Mouse (Mus musculus): Measurements from ENCODE around the gene Ifrd2. TPM values are rescaled to one million over a fixed set of nuclear protein-coding genes. Genes with fewer than 3 reads are reported as not detected.

The Ifrd2 gene
- total RNA-seq, 2 experiments from 2014 or later: 31.8 to 35.2 TPM

DNA sequence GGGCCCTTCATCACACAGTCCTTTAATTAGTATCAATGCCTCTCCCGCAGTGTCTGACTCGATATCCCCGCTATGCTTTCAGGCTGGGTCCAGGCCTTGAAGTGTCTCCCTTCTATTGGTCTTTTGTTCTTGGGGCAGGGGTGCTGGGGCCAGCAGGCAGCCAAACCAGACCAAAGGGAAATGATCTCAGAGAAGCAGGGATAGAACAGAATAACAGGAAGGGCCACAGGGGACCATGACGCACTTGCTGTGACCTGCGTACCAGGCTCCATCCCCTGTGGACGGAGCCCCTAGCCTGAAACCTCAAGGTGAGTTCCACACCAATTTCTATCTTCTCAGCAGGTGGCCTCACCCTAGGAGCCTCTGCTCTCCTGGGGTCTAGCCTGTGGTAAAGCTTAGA is 30.7 kb downstream of the Ifrd2 start:
- no peak for DNase-seq (ENCODE audit: low spot score in 2 of 2)

DNA sequence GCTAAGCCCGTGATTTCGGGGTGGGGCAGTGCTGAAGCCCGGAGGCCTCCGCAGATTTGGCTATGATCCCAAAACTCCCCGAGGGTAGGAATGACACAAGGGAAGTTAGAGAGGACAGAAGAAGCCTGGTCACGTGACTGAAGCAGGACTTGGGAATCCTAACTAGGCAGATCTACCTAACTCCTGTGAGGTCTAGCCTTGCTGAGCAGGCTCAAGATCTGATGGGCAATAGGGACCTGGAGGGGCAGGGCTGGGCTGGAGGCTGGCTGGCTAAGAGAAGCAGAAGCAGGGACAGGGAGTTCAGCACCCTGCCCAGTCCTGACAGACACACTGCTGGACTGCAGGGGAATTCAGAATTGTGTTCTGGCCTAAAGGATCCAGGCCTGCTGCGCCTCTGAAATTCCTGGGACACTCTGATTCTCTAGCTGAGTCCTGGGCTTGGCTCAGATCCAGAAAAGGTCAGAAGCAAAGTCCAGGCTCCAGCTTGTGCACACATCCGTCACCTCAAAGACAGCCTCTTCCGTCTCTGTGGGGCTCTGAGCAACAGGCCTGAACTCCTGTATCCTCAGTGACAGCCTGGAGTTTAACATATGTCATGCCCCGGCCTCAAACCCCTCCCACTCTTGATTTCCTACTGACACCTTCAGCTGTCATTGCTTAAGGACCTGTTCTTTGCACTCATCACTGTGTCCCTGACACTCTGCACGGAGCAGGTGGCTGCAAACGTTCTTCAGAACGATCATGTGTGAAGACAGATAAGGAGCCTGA is 31.5 kb downstream of the Ifrd2 start:
- no peak for DNase-seq (ENCODE audit: low spot score in 2 of 2)

DNA sequence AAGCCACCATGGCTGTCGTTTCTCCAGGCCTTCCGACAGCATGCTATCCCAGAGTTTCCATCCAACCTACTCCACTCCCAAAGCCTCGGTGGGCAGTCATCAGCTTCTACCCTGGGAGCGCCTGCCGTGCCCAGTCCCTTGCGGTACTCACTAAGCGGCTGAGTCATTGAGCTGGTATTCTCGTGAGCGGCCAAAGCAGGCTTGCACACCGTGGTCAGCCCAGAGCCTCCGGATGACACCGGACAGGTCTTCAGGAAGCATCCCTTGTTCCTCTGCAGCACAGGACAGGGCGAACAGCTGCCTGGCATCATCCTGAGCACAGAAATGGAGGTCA is 32.1 kb downstream of the Ifrd2 start:
- DNase-seq (ENCODE audit: low spot score in 2 of 2): no peak

DNA sequence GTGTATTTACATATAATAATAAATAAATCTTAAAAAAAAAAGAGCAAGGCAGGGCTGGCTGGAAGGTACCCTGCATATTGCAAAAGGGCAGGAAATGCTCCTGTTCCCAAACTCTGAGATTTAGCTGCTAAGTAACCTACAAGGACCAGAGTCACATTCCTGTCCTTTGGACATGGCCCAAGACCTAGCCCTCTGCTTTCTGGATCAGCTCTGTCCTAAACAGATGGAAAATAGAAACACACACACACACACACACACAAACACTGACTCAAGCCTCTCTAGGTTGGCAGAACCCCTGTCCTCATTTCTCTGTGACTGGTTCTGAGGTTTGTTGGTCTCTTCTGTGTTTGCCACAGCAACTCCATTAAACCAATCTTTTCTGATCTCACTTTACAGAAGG is 33.5 kb downstream of the Ifrd2 start:
- DNase-seq (ENCODE audit: low spot score in 2 of 2): no peak

DNA sequence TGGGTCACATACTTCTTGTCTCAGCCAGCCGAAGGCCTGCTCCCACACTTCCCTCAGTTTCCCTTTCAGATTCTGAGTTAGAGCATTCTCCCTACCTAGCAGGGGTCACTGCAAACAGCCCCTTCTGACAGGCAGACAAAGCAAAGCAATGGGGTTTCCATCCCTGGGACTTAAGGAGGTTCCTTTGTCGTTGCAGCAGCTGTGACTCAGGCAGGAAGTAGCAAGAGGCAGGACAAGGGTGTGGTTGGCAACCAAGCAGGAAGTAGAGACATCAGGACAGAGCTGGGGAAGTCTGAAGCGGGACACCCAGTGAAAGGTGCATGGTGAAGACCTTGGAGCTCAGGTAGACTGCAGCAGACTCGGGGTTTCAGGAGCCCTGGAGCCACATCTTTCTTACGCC is 37.1 kb downstream of the Ifrd2 start:
- DNase-seq (ENCODE audit: low spot score in 2 of 2): no peak

DNA sequence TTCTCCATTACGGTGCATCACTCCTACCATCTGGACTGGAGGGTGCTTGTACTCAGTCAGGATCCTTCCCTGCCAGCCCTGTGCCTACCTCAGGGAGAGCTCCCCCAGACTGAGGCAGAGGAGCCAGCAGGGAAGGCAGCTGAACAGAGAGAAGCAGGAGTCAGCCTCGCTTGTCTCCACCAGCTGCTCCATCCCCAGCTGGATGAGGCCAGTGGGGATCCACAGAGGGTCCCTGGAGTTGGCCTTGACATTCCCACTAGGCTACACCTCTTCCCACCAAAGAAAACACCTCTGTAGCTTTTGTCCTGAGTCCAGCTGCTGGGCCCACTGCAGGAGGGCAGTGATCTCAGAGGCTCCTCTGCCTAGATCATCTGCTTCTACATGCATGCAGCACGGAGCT is 37.5 kb downstream of the Ifrd2 start:
- DNase-seq (ENCODE audit: low spot score in 2 of 2): no peak

DNA sequence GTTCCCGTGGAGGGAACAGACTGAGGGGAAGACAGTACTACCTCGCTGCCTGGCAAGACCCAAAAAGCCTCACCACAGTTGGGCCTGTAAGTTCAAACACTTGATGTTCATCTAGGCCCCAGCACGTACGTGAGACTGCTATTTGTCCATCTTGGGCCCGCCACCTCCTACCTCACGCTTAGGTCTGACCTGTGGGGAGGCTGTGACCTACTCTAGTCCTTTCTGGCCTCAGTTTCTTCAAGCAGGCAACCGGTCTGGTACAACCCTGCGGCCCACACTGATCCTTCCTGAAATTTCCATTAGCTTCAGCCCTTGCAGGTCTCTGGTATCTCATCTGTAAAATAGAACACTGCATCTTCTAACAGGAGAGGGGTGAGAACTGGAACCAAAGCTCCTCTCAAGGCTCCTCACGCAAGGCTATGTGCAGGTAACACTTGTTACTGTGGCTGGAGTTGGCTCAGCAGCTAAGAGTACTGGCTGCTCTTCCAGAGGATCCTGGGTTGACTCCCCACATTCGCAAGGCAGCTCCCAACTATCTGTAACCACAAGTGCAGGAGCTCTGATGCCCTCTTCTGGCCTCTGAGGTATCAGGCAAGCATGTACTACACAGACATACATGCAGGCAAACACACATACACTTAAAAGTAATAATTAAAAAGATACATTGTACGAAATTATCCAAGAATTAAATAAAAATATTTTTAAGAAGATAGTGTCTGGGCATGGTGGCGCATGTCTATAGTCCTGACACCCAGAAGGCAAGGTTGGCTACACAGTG is 38.1 kb downstream of the Ifrd2 start:
- no peak for DNase-seq (ENCODE audit: low spot score in 2 of 2)

DNA sequence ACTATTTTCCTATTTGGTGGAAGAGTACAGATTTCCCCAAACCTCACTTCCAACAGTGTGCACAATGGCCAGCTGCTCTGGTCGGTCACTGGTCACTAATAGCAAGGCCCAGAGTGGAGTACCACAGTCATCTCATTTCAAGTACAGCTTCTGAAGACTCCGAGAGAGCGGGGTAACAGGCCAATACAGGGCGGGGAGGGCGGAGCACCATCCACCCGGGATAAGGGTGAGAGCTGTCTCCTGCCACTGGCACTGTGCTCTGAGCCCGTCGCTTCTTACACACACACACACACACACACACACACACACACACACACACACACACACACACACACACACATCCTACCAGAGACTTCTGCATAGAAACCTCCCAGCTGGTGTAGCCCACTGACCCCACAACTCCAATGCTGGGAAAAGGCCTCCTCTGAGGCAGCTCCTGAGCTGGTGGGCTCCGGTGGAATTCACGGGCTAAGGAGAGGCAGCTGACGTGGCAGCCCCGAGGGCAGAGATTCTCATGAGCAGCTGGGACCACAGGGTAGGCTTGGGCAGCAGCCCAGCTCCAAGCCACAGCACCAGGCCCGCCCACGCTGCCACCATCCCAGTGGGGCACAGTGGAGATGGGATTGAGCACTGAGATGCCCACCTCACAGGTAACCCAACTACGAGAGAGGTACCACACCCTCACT is 38.9 kb downstream of the Ifrd2 start:
- peak in 1 of 2 experiments; percentile 59 for DNase-seq (ENCODE audit: low spot score in 2 of 2)

DNA sequence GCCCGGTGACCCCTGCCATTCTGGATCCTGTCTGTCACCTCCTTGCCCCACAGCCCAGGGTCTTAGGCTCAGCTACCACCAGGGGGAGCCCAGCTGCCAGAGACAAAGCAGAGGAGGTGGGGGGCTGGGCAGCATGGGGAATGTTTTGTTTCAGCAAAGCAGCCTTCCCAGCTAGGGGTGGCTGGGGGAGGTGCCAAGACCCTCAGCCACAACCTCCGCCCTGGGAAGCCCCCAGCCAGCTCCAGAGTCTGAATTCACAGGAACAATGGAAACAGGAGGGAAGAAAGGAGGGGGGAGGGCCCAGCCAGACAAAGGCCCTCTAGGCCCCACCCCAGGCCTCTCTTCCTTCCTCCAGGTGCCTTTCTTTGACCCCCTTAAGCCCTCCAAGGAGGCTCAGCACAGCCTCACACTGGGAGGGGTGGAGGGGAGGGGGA is 39.4 kb downstream of the Ifrd2 start:
- DNase-seq (ENCODE audit: low spot score in 2 of 2): peak; percentile 78 to 90

DNA sequence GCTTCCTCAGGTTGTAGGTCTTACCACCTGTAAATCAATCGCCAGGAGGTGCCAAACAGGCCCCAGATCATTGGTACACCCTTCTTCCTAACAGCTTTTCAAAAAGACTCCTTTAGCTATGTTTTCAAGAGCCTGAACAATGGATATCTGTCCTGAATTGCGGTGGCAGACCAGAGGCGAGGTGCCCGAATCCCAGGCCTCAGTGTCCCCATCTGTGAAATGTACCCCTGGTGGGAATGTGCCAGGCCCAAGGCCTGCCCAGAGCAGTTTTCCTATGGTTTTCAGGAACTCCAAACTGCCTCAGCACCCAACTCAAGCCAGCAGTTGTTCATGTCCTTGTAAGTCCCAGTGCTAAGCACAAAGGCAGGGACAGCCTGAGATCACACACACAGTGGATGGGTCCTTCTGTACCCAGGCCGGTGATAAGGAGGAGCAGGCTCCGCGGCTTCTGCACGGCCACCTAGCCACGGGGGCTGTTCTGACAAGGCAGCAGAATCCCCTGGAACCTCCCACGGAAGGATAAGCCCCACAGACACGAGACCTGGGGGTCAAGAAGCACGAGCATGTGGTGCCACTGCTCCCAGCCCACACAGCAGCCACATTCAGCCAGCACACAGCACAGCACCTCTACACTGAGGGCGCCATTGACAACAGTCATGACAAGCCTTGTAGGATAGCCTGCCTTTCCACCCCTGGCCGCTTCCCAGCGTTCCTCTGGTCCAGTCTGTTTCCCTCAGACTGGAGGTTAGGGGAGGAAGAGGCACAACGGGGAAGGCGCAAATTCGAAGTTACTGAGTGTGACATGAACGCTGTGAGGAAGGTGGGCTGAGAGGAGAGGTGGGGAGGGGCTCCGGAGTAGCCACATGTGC is 40.2 kb downstream of the Ifrd2 start:
- no peak for DNase-seq (ENCODE audit: low spot score in 2 of 2)

DNA sequence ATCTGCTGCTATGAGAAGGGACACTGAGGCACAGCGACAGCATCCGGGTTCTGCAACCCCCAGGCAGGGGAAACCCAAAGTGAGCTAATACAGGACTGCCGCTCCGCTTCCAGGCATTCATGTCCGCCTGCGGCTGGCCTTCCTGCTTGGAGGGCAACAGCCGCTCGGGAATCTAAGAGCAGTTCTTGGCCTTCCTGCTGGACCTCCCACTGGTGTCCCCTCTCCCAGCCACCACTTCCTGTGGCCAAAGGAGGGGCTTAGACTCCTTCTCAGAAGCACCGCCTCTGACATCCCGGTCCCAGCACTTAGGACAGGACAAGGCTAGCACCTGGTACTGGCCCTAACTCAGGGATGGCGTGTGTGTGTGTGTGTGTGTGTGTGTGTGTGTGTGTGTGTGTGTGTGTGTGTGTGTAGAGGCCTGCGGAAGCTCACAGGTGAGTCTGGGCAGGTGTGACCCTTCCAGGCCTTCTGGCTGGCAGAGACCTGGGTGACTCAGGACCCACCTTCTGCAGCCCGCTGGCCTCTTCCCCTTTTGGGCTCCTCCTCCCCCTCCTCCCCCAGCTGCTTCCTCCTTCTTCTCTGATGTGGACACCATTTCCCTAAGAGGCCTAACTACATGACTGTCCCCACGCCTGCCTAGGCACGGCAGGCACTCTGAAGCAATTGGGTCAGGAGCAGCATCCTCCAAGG is 41.4 kb downstream of the Ifrd2 start:
- DNase-seq (ENCODE audit: low spot score in 2 of 2): no peak

DNA sequence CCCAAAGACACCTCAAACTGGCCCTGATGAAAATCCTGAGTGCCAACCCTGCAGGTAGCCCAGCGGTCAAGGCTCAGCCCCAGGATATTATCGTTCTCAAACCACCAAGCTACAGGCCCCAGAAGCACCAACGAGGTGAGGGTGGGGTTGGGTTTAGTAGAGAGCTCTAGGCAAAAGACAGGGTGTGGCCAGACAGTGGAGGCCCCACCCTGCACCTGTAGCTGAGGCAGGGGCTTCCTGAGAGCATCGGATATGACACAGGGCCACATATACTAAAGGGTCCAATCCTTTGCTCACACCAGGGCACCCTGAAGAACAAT is 41.9 kb downstream of the Ifrd2 start:
- no peak for DNase-seq (ENCODE audit: low spot score in 2 of 2)

DNA sequence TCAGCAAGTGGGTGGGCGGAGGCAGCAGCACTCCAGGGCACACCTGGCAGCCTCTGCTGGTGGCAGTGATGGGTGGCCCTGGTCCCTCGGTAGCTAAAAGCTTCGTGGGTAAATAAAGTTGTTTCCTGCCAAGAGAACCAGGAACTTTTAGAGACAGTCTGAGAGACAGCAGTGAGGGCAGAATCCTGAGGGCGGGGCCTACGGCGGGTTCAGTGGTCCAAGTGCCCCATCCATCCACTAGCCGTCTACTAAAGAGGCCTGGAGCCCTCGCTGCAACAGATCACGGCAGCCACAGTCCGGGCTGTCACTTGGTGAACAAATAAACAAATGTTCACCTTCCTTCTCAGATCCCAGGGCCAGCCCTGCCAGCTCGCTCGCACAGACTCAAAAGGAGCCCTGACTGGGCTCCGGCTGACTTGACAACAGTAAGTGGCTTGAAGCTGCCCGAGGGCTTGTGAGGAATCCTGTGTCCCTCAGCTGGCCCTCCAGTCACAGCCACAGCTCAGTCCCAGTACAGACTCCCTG is 42.5 kb downstream of the Ifrd2 start:
- no peak for DNase-seq (ENCODE audit: low spot score in 2 of 2)

DNA sequence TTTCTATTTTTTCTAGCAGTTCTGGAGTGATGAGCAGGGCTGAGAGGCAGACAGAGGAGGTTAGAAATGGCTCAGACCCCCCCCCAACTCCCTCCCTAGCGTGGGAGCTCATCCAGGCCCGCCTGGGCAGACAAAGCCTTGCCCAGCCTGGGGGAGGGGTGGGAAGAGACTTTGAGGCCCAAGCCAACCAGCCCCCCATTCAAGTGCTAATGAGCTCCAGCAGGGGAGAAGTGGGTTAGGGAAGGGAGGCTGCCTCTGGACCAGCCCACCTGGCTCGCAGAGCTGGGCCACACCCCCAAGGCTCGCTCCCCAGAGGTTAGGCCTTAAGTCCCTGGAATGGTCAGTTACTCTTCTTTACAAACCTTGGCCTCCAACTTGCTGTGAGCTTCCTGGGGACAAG is 43.1 kb downstream of the Ifrd2 start:
- DNase-seq (ENCODE audit: low spot score in 2 of 2): peak in 1 of 2 experiments; percentile 35

DNA sequence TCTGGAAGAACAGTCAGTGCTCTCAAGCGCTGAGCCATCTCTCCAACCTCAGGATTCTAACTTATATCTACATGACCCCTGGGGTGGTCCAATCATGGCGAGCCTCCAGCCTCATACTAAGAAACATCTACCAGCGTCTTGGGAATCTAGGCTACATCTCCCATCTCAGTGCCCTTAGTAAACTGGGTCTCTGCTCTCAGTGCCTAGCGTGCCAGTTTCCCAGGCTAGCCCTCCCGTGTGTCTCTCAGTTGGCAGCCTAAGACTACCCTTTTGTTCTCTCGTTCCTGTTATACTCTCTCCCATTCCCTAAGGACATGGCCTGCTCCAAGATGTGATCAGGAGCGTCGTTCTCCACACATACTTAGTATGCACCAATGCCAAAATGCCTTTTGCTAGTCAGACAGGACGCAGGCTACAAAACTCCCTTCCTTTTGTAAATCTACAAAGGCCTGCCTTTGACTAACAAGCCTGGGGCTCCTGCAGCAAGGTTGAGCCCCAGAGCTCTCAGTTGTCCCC is 43.9 kb downstream of the Ifrd2 start:
- DNase-seq (ENCODE audit: low spot score in 2 of 2): no peak

DNA sequence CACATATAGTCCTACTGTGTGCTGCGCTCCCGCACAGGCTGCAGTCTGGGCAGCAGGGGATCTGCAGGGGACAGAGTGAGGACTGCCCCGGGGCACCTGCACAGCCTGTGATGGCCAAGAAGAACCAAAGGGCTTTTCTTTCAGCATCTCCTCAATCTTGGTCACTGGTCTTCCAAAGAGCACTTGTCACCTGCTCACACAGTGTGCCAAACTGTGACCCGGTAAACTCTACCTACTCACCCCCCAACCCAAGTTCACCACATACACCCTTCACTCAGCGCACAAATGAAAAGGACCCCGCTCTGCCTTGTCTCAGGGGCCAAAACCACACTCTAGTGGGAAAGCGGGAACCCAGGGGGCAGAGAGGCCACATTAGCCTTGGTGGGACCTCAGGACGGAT is 44.4 kb downstream of the Ifrd2 start:
- no peak for DNase-seq (ENCODE audit: low spot score in 2 of 2)

DNA sequence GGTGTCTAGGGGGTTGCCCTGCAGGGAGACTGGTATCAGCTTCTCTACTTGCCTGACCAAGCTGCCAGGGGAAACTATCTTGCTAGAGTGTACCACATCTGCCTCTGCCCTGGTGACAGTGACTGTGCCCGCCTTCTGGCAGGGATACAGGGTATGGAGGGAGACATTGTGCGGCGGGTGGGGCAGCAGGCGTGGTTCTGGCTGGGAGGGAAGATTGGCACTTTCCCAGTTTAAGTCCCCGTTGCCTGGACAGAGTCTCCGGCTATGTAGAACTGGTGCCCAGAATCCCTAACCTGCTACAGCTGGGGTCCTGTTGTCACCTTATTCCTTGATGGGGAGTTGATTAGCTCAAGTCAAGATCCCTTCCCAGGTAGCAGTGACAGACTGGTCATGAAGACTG is 45.0 kb downstream of the Ifrd2 start:
- peak in 1 of 2 experiments; percentile 58 for DNase-seq (ENCODE audit: low spot score in 2 of 2)

DNA sequence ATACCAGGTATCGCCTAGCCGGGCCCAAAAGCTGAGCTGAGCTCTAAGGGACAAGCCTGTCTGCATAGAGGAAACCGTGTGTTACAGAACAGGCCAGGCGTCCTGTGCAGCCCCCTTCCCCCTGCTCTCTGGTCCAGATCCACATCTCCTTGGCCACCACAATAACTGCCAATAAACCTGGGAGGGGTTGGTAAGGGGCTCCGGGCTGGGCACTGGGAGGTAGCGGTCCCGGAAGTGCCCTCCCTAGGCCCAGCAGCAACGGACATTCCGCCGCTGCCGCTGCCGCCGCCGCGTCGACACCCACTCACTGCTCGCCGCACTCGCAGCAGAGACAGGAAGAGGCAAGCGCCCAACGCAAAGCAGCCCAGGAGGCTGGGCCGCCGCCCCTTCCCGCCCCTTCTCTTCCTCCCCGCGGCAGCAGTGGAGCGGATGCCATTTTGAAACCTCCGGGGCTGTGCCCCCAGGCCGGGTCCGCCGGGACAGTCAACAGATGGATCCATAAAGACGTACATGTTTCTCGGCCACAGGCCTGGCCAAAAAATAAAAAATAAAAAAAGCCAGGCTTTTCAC is 45.7 kb downstream of the Ifrd2 start:
- DNase-seq (ENCODE audit: low spot score in 2 of 2): peak; percentile 72 to 86

DNA sequence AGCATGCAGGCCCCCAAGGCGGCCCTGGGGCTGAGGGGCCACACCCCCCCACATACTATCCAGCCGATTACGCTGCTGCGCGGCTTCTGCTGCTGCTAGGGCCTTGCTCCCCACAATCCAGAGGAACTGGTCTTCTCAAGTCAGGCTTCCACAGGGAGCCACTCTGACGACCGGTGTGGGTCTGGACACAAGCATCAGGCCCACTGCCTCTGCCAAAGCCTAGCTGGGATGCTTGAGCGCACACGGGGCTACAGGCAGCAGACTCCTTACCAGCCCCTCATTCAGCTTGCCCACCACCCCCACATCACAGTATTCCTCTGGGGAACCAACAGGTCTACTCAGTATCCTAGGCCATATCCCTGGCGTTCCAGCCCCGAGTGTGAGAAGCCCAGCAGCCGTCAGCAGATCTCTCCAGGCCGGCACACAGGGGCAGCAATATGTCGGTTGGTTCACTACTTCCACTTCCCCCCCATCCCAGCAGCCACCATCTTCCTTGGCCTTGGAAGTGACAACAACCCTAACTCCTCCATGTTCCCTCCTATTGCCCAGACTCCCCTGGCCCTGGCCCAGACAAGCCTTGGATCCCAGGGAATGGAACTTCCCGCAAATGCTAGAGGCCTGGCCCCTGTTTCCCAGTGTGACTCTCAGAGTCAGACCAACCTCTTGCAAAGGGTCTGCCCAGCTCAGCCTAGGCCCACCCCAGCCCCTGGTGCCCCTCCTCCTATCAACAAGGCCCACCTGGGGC is 46.4 kb downstream of the Ifrd2 start:
- peak in 1 of 2 experiments; percentile 64 for DNase-seq (ENCODE audit: low spot score in 2 of 2)
